Mouse (Mus musculus) right cerebral cortex, adult 18-20 months (tissue): ENCODE data around the gene Gm45837.

ENCODE experiments used
- DNase-seq: peaks from one replicate; pipeline ENCODE4 v3.0.0; 2022; ENCODE audit warnings: mixed read lengths

Gene Gm45837

GRCm38 (mm10) chr7:101449855-101450254 is 39.2 kb downstream of the Gm45837 start:
- no peak for DNase-seq

GRCm38 (mm10) chr7:101450422-101451401 is 40.0 kb downstream of the Gm45837 start:
- peak; percentile 86 for DNase-seq

DNA sequence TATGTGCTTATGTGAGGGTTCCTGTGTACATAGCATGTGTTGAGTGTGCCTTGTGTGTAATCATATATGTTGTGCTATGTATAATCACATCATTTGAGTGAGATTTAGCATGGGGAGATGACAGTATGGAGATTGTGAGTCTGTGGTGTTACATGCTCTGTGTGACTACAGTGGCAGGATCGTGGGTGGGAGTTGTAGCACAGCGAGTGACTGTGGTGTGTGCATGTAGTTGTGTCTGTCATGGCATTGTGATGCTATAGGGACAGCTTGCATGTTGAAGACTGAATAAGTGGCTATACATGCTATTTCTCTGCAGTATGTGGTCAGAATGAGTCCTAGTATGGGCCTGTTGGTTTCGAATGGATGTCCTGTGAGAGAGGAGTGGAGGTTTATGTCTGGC is 42.0 kb downstream of the Gm45837 start:
- DNase-seq: no peak

DNA sequence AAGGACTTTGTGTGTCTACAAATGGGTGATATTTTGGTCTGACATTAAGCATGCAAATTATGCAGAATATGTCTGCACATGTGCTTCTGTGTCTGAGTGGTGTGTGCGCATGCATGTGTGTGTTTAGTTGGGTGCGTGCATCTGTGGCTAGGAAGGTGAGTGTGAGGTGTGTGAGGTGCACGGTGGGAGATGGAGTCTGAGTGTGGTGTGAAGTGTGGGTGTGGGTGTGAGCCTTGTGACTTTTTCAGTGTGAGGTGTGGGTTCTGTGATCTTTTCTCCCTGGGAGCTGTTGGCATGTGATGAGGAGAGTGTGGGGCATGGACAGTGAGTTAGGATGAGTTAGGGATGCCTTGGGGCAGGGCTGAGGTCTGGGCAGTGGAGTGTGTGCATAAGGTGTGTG is 42.6 kb downstream of the Gm45837 start:
- DNase-seq: no peak

DNA sequence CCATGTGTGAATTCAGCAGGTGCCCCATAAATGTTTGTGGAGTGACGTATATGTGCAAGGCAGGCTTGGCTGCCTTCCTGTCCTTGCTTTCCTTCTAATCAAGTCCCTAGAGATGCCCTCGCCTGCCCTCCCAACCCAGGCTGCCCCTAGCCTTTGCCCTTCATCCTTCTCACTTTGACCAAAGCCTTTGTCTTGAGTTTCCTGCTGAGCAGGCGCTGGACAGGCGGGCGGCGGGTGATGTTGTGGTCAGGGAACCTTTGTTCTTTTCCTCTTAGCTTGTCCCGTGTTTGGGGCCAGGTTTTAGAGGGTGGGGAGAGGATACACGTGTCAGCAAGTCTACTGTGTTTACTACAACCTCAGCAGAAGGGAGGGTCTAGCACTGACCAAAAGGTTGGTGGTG is 43.0 kb downstream of the Gm45837 start:
- DNase-seq: no peak

DNA sequence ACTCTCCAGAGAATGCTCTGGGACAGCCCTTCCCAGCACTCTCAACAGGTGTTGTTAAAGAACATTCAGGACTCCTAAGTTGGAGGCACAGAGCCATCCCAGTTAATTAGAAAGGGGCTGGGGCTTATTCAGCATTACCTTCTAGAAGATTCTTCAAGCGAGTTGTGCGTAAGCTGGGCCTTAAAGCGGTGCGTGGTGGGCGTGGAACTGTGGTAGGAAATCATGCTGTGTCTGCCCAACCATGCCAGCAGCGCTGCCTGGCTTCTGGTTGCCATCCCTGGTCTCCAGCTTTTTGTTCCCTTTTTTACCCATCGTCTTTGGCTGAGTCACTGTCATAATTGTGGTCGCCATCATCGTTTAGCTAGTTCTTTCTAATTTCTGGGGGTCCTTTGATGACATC is 43.8 kb downstream of the Gm45837 start:
- no peak for DNase-seq

DNA sequence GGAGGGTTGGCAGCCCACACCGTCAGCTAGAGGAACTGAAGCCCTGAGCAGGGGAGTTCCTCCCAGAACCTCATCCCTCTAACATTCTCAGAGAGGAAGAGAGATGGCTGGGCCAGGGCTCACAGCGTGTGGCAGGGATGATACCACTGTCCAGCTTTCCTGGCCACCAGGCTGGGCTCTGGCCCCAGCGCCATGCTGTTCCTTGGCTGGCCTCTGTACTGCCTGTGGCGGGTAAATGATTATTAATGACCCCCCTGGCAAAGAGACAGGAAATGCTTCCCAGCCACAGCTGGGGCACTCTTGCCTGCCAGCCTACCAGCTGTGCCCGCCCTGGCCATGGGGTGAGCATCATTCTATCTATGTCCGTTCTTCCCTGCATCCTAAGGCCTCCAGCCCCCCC is 44.5 kb downstream of the Gm45837 start:
- no peak for DNase-seq

- no peak for DNase-seq
Measured at GRCm38 (mm10) chr7:101456318-101456717, 45.6 kb downstream of the Gm45837 start.

DNA sequence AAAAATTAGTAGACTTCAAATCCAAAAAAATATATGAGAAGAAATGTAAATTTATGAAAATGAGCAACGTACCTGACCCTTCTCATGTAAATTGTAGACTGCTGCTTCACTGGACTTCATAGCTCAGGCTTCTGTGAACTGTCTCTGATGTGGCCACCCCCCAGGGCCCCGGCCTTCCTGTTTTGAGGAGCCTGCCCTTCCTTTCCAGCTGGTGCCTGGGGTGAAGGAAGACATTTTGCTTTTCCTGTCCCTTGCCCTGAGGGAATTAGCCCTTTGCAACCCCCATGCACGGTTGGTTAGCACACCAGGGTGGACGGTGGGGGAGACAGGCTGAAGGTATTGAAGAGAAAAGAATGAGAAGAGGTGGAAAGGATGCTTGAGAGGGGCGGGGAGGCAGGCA is 46.1 kb downstream of the Gm45837 start:
- no peak for DNase-seq

GRCm38 (mm10) chr7:101457283-101457682 is 46.6 kb downstream of the Gm45837 start:
- peak; percentile 82 for DNase-seq

- DNase-seq: no peak
Measured at GRCm38 (mm10) chr7:101457801-101458200, 47.1 kb downstream of the Gm45837 start.

DNA sequence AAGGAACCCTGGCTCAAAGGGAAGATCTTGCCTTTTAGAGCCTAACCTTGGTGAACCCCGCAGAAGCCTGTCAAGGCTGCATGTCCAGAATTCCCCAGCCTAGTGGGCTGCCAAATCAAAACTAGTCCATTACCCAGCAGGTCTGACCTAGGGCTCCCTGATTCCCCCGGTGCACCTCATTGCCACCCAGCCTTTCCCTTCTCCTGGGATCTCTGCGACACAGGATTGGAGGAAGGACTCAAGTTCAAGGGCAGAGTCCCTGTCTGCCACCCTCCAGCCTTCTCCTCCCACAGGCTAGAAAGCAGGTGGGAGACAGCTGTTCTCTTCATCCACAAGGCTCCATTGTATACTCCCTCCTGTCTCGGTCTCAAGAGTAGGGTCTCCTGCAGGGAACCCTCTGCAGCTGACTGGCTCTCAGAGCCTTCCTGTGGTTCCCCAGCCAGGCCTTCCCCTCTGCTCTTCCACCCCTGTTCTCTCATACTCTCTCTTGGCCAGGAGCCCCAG is 47.6 kb downstream of the Gm45837 start:
- DNase-seq: no peak

DNA sequence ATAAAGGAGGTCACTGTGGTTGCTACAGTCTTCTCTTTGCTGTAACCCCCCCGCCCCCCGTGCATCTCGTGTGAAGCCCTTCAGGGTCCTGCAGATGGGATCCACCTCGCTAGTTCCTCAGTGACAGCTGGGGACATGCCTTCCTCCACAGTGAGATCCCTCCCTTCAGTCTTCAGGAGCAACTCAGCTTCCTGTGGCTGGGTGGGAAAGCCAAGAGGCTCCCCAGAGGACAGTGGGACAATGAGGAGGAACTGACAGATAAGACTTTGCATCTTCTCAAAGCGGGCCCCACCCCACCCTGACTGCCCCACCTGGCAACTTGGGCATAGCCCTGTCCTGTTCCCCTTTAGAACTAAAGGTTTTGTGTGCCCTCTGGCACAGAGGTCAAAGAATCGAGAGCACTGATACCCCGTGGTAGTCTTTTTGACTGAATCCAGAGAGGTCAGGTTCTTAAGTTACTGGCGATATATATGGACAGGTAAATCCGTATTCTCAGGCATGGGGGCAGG is 48.7 kb downstream of the Gm45837 start:
- no peak for DNase-seq

DNA sequence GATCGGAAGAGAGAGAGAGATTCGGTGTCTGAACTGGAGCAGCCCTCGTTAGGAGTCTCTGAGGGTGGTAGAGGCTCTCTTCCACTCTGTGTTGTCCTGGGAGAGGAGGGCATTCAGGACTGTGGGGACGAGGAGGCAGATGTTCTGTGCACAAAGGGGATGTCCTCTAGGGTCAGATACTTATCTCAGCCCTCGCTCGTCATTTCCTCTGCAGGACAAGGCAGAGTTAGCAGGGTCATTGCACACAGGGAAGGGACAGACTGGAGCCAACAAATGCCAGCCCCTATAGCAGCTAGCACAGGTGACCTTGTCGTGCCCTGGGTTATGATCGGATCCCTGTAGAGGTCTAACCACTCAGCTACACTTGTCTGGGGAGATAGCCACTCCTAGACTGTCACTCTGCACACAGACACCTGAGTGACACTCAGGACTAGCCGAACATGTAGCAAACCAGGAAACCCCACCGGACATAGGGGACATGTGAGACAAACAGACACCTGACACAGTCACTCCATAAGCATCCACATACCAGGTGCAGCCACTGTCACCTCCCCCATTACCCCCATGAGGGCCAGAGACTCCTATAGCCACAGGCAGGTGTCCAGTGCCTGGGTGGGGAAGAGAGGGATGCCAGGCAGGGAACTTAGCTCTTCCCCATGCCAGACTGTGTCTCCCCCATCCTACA is 49.4 kb downstream of the Gm45837 start:
- DNase-seq: no peak

- peak; percentile 56 for DNase-seq
Measured at GRCm38 (mm10) chr7:101460608-101460957, 49.9 kb downstream of the Gm45837 start.

DNA sequence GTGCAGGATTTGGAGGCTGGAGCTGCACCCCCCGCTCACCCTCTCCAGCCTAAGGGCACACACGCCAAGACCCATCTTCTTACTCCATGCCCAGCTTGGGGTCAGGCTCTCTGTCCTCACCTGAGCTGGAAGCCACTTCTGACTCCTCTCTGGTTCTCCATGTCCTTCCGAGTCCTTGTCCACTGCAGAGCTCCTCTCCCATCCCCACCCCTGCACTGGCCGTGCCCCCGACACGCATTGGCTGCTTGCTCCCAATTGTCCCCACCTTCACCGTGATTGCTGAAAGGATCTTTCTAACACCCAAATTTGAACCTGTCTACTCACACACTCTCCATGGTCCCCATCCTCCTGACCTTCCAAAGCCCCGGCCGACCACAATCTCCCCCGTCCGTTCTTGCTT is 50.9 kb downstream of the Gm45837 start:
- no peak for DNase-seq

GRCm38 (mm10) chr7:101462327-101463068 is 51.8 kb downstream of the Gm45837 start:
- peak; percentile 73 for DNase-seq

- no peak for DNase-seq
Measured at GRCm38 (mm10) chr7:101463665-101464271, 53.1 kb downstream of the Gm45837 start.

- no peak for DNase-seq
Measured at GRCm38 (mm10) chr7:101464927-101465326, 54.2 kb downstream of the Gm45837 start.

GRCm38 (mm10) chr7:101465392-101465791 is 54.7 kb downstream of the Gm45837 start:
- no peak for DNase-seq

DNA sequence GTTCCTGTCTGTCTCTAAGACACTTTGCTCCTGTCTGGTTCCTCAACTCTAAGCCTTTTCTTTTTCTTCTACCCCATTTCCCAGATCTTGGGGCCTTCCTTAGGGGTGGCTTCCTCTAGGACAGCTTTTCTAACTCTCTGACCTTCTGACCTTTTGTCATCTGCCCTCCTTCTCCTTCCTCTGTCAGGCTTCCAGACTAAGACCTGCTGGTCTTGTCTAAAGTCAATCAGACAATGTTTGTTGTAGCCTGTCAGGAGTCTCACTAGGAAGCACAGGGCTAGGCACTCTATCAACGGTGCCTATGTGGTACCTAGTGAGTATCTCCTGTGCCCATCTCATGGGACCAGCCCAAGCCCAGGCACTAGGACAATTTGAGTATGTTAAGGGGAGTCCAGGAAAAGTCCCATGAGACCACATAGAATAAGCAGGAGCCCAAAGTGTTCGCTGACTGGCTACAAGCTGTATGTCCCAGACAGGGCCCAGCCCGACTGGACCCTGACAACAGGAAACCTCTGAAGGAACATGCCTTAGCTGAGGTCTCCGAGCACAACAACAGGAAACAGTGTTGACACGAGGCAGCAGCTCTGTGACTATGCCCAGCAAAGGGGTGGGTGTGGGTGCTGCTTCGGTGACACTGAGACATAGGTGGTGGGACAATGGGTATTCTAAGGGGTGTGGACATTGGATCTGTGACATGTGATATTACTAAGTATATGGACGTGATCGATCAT is 55.3 kb downstream of the Gm45837 start:
- no peak for DNase-seq

GRCm38 (mm10) chr7:101466581-101467081 is 55.9 kb downstream of the Gm45837 start:
- DNase-seq: no peak
